Mouse (Mus musculus): ENCODE data around the gene Zmiz1.

GRCm38 (mm10) chr14:25508757-25509139, 49.8 kb downstream of the Zmiz1 start:
- TF ChIP-seq GATA1 (IDR thresholded peaks at IDR 0.05; ENCODE audit: borderline replicate concordance, low read length) (no peak), FLI1 (IDR thresholded peaks at IDR 0.05; ENCODE audit: low read length) (no peak)
